Mouse (Mus musculus) lung, adult 2 months (tissue): ENCODE measurements around the gene Dmpk.

Experiments
- CTCF ChIP-seq: fragments of 200-500 bp; IDR thresholded peaks from 2 replicates; pipeline ENCODE4 v1.5.1; 2011; ENCODE audit warnings: mild to moderate bottlenecking, low read length, control low read depth; ENCODE audit not compliant: insufficient read depth
- POLR2A ChIP-seq: fragments of 200-500 bp; IDR thresholded peaks from 2 replicates; pipeline ENCODE4 v1.6.1; 2011; ENCODE audit warnings: low read depth, mild to moderate bottlenecking, control low read depth, low read length, borderline replicate concordance; ENCODE audit errors: extremely low read depth

DNA sequence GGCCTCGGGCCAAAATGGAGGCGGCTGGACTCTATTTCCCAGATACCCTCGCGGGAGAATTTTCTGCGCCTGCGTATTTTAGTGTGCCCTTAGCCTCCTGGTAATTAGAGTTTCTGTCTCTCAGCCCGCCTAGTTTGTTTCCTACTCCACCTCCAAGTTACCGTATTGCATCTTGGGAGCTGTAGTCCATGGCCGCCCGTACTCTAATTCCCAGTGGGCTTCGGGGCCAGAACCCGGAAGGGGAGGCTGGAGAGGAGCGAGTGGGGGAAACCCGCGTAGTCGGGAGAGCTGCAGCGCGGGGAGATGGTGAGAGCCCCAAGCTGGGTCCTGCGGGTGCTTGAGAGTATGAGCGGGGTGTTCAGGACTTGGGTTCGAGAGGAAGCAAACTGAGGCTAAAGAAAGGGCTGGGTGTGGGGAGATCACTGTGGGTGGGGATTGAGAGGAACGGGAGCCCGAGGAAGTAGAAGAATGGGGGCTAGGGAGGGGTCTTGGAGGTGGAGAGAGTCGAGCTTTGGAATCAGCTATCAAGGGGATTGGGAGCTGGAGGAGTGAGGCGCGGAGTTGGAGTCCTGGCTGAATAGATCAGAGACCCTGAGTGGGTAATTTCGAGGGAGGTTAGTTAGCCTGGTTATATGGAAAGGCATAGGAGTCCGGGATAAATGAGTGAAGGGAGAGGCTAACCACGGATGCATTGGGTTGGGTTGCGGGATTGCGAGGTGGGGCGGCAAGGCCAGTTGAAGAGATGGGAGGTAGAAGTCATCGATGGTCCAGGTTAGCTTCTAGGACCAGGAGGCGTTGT lies 36.2 kb downstream of the Dmpk start, which contains the start of gene Fbxo46:
- TF ChIP-seq CTCF (no peak), POLR2A (peak; percentile 95)
